Mouse (Mus musculus) embryonic fibroblast, embryonic 13.5 days (primary cell): ENCODE results near the gene Nelfb. TPM values are rescaled to one million over a fixed set of nuclear protein-coding genes. Genes with fewer than 3 reads are reported as not detected.

Experiments used
- H3K27ac ChIP-seq: 2 replicates; pipeline ENCODE4 v1.5.1; 2012; ENCODE audit warnings: low read length, control low read depth, inconsistent platforms; ENCODE audit not compliant: insufficient read depth
- H3K4me1 ChIP-seq: 2 replicates; pipeline ENCODE4 v1.6.1; 2011; ENCODE audit warnings: low read length; ENCODE audit not compliant: control insufficient read depth, insufficient read depth
- H3K4me3 ChIP-seq: 2 replicates; pipeline ENCODE4 v1.5.1; 2011; ENCODE audit warnings: mild to moderate bottlenecking, control low read depth, low read length; ENCODE audit not compliant: insufficient read depth
- CTCF ChIP-seq: IDR thresholded peaks from 2 replicates; pipeline ENCODE4 v1.5.1; 2011; ENCODE audit warnings: mild to moderate bottlenecking, control low read depth, low read length, moderate library complexity, borderline replicate concordance; ENCODE audit not compliant: insufficient read depth
- POLR2A ChIP-seq: IDR thresholded peaks from 2 replicates; pipeline ENCODE4 v1.6.1; 2011; ENCODE audit warnings: low read depth, mild to moderate bottlenecking, control low read depth, low read length, moderate library complexity
- polyA plus RNA-seq: library from polyadenylated mRNA; stranded (reverse); fragments of >200 nt; gene quantifications from 2 replicates; pipeline ENCODE4 v1.2.4, GENCODE M21; 2011; ENCODE audit warnings: low read depth; ENCODE audit not compliant: missing spikeins, insufficient read length

Nelfb gene
- polyA plus RNA-seq, 1 experiment: 38.8 TPM

DNA sequence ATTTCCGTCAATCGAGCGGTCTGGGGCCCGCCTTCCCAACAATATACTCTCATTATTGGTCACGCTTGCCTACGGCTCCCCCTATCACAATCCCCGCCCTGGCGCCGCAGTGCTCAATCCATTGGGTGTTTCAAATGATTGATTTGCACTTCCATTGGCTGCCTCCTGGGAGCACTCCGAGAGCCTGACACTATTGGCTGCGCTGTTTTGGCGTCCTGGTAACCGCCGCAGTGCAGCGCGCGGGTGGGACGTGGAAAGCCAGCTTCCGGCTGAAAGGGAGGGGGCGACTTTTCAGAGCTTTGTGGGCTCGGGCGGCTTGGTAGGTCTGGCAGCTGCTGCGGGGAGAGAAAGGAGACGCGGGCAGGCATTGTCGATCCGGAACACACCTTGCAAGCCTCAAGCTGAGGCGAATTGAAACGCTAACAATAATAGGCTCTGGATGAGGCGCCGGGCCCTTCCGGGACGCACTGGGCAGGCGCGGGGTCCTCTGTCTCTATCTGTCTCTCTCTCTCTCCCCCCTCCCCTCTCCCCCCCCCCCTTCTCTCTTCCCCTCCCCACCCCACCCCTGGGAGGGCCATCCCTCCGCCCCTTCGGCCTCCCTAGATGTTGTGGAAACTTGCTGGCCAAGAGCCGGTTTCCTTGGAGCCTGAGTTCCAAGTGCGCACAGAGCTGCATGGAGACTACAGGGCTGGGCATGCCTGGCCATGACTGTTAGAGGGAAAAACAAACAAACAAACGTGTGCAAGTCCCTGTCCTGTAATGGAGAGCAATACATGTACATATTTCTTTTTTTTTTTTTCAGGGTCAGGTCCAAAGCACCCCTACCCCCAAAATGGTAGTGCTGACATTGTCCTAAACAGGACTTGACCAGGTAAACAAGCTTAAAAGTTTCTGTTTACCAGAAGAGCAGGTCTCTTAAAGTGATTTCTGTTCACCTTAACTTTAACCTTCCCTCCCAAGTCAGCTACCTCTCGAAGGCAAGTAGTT, 13.8 kb upstream of the Nelfb start:
- peak; percentile 66 for TF ChIP-seq POLR2A
- TF ChIP-seq CTCF: no peak
- peaks cover 3% of the 10 kb centered on the region; the same call in 1 of the 2 replicates for H3K4me1 ChIP-seq
- H3K27ac ChIP-seq: peak overlapping the region; percentile 98
- H3K4me3 ChIP-seq: peak overlapping the region; percentile 54

GRCm38 (mm10) chr2:25224492-25224765, 13.1 kb upstream of the Nelfb start, which contains the start of gene Tubb4b:
Gene Tubb4b (minus strand): TSS chr2:25224702.
- TF ChIP-seq POLR2A: peak; percentile 100
- TF ChIP-seq CTCF: no peak
- Histone ChIP-seq H3K27ac (peak within 1 kb of the TSS; percentile 98), H3K4me1 (peaks cover 3% of the 10 kb centered on the region; the same call in 1 of the 2 replicates), H3K4me3 (peak within 1 kb of the TSS; percentile 94)

DNA sequence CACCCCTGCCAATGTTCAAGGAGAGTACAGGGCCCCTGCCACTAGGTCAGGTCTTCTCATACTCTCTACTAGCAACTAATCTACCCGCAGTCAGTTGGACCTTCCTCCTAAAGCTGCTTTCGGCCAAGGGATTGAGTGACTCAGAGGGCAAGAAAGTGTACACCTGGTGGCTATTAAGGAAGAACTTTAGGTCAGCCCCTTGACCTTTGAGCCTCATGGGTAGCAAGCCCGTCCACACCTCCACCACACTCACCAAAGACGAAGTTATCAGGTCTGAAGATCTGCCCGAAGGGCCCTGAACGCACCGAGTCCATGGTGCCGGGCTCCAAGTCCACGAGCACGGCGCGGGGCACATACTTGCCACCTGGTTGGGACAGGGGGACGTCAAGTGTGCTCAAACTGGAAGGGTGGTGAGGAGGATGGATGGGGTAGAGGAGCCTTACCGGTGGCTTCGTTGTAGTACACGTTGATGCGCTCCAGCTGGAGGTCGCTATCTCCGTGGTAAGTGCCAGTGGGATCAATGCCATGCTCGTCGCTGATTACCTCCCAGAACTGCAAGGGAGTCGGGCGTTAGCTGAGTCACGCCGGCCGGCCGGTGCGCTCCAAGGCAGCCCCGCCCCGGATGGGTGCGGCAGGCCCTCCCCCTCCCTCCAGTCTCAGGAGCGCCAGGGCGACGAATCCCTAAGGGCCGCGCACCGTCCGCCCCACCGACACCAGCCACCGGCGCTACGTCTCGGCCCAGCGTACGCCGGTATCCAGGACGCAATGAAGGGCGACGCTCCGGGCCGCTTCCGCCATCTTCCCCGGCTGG, 12.6 kb upstream of the Nelfb start:
- H3K27ac ChIP-seq: peak overlapping the region; percentile 73
- H3K4me1 ChIP-seq: peaks cover 3% of the 10 kb centered on the region; the same call in 1 of the 2 replicates
- peak overlapping the region; percentile 94 for H3K4me3 ChIP-seq
- TF ChIP-seq POLR2A: no peak
- no peak for TF ChIP-seq CTCF

DNA sequence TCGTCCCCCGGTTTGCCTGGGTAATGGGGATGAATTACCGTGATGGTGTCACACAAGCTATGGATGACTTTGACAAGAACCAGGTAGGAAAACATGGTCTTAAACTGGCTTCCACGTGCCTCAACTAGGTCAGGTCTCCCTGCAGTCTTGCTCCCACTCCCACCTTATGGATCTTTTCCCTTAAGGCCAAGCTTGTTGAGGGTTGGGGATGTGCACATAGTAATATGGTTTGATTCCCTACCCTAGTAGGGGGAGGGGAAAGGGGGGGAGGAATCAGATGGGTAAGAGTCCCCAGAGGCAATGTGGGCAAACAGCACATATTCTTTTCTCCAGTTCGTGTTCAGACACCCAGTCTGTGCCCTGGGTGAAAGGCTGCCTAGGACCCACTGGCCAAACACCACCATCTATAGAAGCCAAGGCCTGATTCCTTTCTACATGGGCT, 10.1 kb upstream of the Nelfb start:
- Histone ChIP-seq H3K27ac (no peak overlapping the region), H3K4me3 (no peak overlapping the region), H3K4me1 (peaks cover 3% of the 10 kb centered on the region; the same call in 1 of the 2 replicates)
- TF ChIP-seq CTCF (no peak), POLR2A (peak; percentile 65)

DNA sequence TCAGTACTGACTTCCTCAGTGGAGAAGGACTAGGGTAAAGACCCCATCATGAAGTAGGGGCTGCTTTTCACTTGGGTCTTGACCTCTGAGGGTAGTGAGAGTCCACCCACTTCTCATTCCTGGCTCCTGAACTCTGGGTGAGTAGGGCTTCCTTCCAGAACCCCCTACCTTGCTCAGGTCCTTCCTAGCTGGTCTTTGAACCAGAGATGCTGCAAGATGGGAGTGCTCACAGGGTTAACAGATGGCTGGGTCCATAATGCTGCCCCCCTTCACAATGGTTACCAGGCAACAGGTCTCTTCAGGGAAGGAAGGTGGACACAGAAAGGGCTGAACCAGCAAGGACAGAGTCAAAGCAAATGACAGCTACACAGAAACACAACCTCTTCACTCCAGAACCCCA, 7.2 kb upstream of the Nelfb start, which contains the start of gene Fam166a:
TSS of gene Fam166a (plus strand) at position 301 of the 400 bp plus-strand sequence.
- Histone ChIP-seq H3K27ac (no peak within 1 kb of the TSS), H3K4me3 (no peak within 1 kb of the TSS), H3K4me1 (no peaks in the 10 kb centered on the region)
- TF ChIP-seq CTCF (no peak), POLR2A (no peak)

GRCm38 (mm10) chr2:25217666-25218065, 6.4 kb upstream of the Nelfb start:
- no peak for TF ChIP-seq CTCF
- no peak for TF ChIP-seq POLR2A
- Histone ChIP-seq H3K4me1 (no peaks in the 10 kb centered on the region), H3K4me3 (no peak overlapping the region), H3K27ac (no peak overlapping the region)

GRCm38 (mm10) chr2:25214444-25214843, 3.2 kb upstream of the Nelfb start, which contains the start of gene Stpg3:
Gene Stpg3 (minus strand): TSS chr2:25214637.
- TF ChIP-seq CTCF (no peak), POLR2A (no peak)
- H3K4me3 ChIP-seq: no peak within 1 kb of the TSS
- no peak within 1 kb of the TSS for H3K27ac ChIP-seq
- no peaks in the 10 kb centered on the region for H3K4me1 ChIP-seq

- Histone ChIP-seq H3K27ac (no peak overlapping the region), H3K4me1 (no peaks in the 10 kb centered on the region), H3K4me3 (no peak overlapping the region)
- TF ChIP-seq CTCF (no peak), POLR2A (no peak)
Observed at GRCm38 (mm10) chr2:25213266-25213865, 2.1 kb upstream of the Nelfb start.

GRCm38 (mm10) chr2:25210686-25211085, 603 bp downstream of the Nelfb start:
- Histone ChIP-seq H3K4me1 (no peaks in the 10 kb centered on the region), H3K27ac (peak overlapping the region; percentile 31; the same call in 1 of the 2 replicates), H3K4me3 (peak overlapping the region; percentile 81)
- no peak for TF ChIP-seq POLR2A

- no peaks in the 10 kb centered on the region for H3K4me1 ChIP-seq
- H3K27ac ChIP-seq: no peak overlapping the region
- TF ChIP-seq CTCF (no peak), POLR2A (no peak)
- H3K4me3 ChIP-seq: no peak overlapping the region
Observed at GRCm38 (mm10) chr2:25207593-25207992, 3.7 kb downstream of the Nelfb start.
